Mouse (Mus musculus): ENCODE measurements around the gene Arxes1. TPM values are rescaled to one million over a fixed set of nuclear protein-coding genes. Genes with fewer than 3 reads are reported as not detected.
"Not testable (repeated sequence)": the region's sequence is repeated elsewhere in the genome, so short reads cannot be mapped to it uniquely, and the experiment has no call there.

Arxes1 gene
- polyA plus RNA-seq, 1 experiment: 0.29 TPM

DNA sequence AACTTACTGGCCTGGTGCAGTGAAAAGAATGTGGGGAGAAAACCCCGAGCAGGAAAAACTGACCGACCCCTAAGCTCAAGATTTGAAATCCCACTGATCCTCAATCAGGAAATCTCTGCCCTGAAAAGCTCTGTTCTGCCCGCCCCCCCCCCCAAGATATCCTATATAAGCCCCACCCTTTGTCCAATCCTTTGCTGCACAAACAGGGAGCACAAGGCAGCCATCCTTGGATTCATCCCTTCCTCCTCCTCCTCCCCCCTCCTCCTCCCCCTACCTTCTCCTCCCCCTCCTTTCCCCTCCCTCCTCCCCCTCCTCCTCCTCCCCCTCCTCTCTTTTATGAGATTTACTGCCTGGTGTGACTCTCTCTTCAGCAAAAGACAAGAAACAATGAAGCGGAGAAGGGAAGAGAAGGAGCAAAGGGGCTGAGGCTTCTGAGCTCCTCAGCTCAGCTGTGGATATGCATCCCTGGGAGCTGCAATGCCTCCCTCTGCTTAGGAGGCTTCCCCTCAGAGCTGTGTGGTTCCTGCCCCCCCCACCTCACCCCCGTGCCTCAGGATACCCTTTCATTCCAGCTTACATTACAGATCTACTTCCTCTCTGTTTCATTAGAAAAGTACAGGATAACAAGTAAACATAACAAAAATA, 25.8 kb upstream of the Arxes1 start:
- H3K4me3 ChIP-seq (ENCODE audit: extremely low read depth, insufficient read depth, insufficient read length): no peak overlapping the region
- WGBS: 67% methylated on average over 5 of the region's 5 CpGs
- no peak overlapping the region for H3K27ac ChIP-seq (ENCODE audit: insufficient read depth, low read length)
- H3K36me3 ChIP-seq (ENCODE audit: control insufficient read depth, insufficient read depth, low read length): no peaks in the 10 kb centered on the region
- H3K27me3 ChIP-seq (ENCODE audit: control insufficient read depth, insufficient read depth, low read length): no peaks in the 10 kb centered on the region
- no peaks in the 10 kb centered on the region for H3K4me1 ChIP-seq (ENCODE audit: control insufficient read depth, insufficient read depth, insufficient read length)
- no peak for DNase-seq (ENCODE audit: low read depth in 1 of 2, low spot score in 2 of 2)
- TF ChIP-seq POLR2A (IDR thresholded peaks at IDR 0.05; ENCODE audit: low read depth, low read length) (no peak), CTCF (IDR thresholded peaks at IDR 0.05; ENCODE audit: extremely low read depth, insufficient read depth, insufficient read length, insufficient replicate concordance) (no peak)

DNA sequence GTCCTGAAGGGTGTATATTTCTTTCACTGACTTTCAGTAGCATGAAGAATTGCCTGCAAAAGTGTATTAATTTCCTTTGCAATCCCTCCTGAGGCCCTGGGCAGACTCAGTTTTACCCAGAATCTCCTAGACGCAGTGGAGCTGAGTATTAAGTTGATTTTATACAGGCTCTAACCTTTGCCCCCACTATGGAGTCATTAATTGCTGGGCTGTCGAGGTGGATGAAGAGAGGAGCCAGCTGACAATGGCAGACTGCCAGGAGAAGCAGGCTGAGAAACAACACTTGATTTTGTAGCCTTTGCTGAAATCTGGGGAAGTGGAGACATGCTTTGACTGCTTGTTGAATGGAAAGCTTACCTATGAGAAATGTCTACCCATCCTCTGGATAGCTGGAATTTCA, 18.8 kb upstream of the Arxes1 start:
- Histone ChIP-seq H3K27ac (ENCODE audit: insufficient read depth, low read length) (no peak overlapping the region), H3K4me3 (ENCODE audit: extremely low read depth, insufficient read depth, insufficient read length) (no peak overlapping the region), H3K27me3 (ENCODE audit: control insufficient read depth, insufficient read depth, low read length) (no peaks in the 10 kb centered on the region), H3K4me1 (ENCODE audit: control insufficient read depth, insufficient read depth, insufficient read length) (no peaks in the 10 kb centered on the region), H3K36me3 (ENCODE audit: control insufficient read depth, insufficient read depth, low read length) (no peaks in the 10 kb centered on the region)
- no peak for TF ChIP-seq POLR2A (IDR thresholded peaks at IDR 0.05; ENCODE audit: low read depth, low read length)
- no peak for TF ChIP-seq CTCF (IDR thresholded peaks at IDR 0.05; ENCODE audit: extremely low read depth, insufficient read depth, insufficient read length, insufficient replicate concordance)
- 46% methylated on average over 2 of the region's 2 CpGs for WGBS
- DNase-seq (ENCODE audit: low read depth in 1 of 2, low spot score in 2 of 2): no peak

DNA sequence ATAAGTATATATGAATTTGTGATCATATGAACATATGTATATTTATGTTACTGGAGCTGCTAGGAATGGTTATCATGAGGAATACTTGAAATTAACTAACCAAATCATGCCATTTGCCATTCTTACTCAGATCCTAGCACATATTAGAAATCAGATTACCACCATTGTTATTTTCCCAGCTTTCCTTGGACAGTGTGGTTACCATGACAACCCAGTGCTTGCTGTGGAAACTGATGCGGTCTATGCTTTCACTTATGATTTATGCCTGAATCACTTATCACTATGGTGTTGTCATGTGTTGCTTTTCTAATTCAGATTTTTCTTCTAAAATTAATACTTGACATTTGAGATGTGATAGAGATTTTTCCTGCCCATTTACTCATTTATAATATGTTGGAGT, 2.8 kb upstream of the Arxes1 start:
- Histone ChIP-seq H3K36me3 (ENCODE audit: control insufficient read depth, insufficient read depth, low read length) (no peaks in the 10 kb centered on the region), H3K4me3 (ENCODE audit: extremely low read depth, insufficient read depth, insufficient read length) (no peak overlapping the region), H3K27me3 (ENCODE audit: control insufficient read depth, insufficient read depth, low read length) (no peaks in the 10 kb centered on the region), H3K4me1 (ENCODE audit: control insufficient read depth, insufficient read depth, insufficient read length) (no peaks in the 10 kb centered on the region), H3K27ac (ENCODE audit: insufficient read depth, low read length) (no peak overlapping the region)
- no peak for DNase-seq (ENCODE audit: low read depth in 1 of 2, low spot score in 2 of 2)
- TF ChIP-seq POLR2A (IDR thresholded peaks at IDR 0.05; ENCODE audit: low read depth, low read length) (no peak), CTCF (IDR thresholded peaks at IDR 0.05; ENCODE audit: extremely low read depth, insufficient read depth, insufficient read length, insufficient replicate concordance) (no peak)
- 71% methylated on average over 1 of the region's 1 CpGs for WGBS

DNA sequence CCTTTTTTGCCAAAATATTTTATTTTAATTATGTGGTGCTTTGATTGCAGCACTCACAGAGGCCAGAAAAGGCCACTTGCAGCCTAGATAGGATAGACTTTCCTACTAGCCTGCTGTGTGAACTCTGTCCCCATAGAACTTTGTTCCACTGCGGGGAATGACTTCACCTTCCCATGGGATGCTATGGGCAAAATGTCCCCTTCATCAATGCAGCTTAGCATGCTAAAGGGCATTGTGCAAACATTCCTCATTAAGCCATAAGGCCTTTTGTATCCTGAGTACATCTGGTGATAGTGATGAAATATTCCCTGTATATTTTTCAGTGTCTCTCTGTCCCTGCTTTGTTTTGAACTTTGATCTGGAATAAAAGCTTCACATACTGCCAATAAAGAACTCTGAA, 10.6 kb downstream of the Arxes1 start:
- WGBS: 82% methylated on average over 1 of the region's 1 CpGs
- no peaks in the 10 kb centered on the region for H3K4me1 ChIP-seq (ENCODE audit: control insufficient read depth, insufficient read depth, insufficient read length)
- H3K27me3 ChIP-seq (ENCODE audit: control insufficient read depth, insufficient read depth, low read length): no peaks in the 10 kb centered on the region
- no peak for DNase-seq (ENCODE audit: low read depth in 1 of 2, low spot score in 2 of 2)
- no peaks in the 10 kb centered on the region for H3K36me3 ChIP-seq (ENCODE audit: control insufficient read depth, insufficient read depth, low read length)
- TF ChIP-seq CTCF (IDR thresholded peaks at IDR 0.05; ENCODE audit: extremely low read depth, insufficient read depth, insufficient read length, insufficient replicate concordance): no peak
- TF ChIP-seq POLR2A (IDR thresholded peaks at IDR 0.05; ENCODE audit: low read depth, low read length): no peak
- no peak overlapping the region for H3K4me3 ChIP-seq (ENCODE audit: extremely low read depth, insufficient read depth, insufficient read length)
- no peak overlapping the region for H3K27ac ChIP-seq (ENCODE audit: insufficient read depth, low read length)

DNA sequence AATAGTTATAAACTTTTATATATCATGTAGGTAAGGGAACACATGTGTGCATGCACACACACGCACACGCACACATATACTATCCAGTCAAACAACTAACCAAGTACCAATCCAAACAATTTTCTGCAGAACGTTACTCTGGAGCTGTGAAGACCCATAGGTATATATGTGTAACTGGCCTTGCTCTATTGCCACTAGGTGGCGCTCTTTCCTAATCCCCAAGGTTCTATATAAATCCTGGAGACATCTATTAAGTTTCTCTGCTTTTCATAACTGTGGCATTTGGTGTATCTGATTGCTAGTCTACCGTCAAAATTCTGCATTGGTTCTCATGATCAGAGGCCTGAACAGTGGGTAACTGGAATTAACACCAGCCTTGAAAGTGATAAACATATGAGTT, 14.4 kb downstream of the Arxes1 start:
- no peaks in the 10 kb centered on the region for H3K4me1 ChIP-seq (ENCODE audit: control insufficient read depth, insufficient read depth, insufficient read length)
- 24% methylated on average over 5 of the region's 5 CpGs for WGBS
- H3K36me3 ChIP-seq (ENCODE audit: control insufficient read depth, insufficient read depth, low read length): no peaks in the 10 kb centered on the region
- H3K27me3 ChIP-seq (ENCODE audit: control insufficient read depth, insufficient read depth, low read length): no peaks in the 10 kb centered on the region
- TF ChIP-seq POLR2A (IDR thresholded peaks at IDR 0.05; ENCODE audit: low read depth, low read length) (no peak), CTCF (IDR thresholded peaks at IDR 0.05; ENCODE audit: extremely low read depth, insufficient read depth, insufficient read length, insufficient replicate concordance) (no peak)
- no peak overlapping the region for H3K27ac ChIP-seq (ENCODE audit: insufficient read depth, low read length)
- no peak overlapping the region for H3K4me3 ChIP-seq (ENCODE audit: extremely low read depth, insufficient read depth, insufficient read length)
- DNase-seq (ENCODE audit: low read depth in 1 of 2, low spot score in 2 of 2): peak; percentile 4

DNA sequence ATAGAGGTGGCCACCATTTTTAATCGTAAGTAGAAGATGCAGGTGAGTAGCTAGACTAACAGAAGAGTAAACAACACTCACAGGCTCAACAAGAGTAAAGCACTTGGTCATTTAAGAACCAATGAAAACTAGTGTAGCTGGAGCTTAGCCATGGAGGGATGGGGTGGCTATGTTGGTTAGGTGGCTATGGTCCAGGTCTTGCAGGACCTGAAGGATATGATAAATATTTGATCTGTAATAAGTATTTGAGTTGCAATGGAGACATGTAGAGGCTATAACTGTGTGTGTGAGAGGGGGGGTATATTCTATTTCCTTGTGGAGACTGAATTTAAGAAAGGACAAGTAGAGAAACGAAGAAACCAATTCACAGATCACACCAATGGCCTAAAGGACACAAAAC, 18.1 kb downstream of the Arxes1 start:
- Histone ChIP-seq H3K27ac (ENCODE audit: insufficient read depth, low read length) (no peak overlapping the region), H3K4me1 (ENCODE audit: control insufficient read depth, insufficient read depth, insufficient read length) (no peaks in the 10 kb centered on the region), H3K36me3 (ENCODE audit: control insufficient read depth, insufficient read depth, low read length) (no peaks in the 10 kb centered on the region), H3K27me3 (ENCODE audit: control insufficient read depth, insufficient read depth, low read length) (no peaks in the 10 kb centered on the region), H3K4me3 (ENCODE audit: extremely low read depth, insufficient read depth, insufficient read length) (no peak overlapping the region)
- no peak for DNase-seq (ENCODE audit: low read depth in 1 of 2, low spot score in 2 of 2)
- TF ChIP-seq CTCF (IDR thresholded peaks at IDR 0.05; ENCODE audit: extremely low read depth, insufficient read depth, insufficient read length, insufficient replicate concordance): no peak
- no peak for TF ChIP-seq POLR2A (IDR thresholded peaks at IDR 0.05; ENCODE audit: low read depth, low read length)
- WGBS: 72% methylated on average over 2 of the region's 2 CpGs

DNA sequence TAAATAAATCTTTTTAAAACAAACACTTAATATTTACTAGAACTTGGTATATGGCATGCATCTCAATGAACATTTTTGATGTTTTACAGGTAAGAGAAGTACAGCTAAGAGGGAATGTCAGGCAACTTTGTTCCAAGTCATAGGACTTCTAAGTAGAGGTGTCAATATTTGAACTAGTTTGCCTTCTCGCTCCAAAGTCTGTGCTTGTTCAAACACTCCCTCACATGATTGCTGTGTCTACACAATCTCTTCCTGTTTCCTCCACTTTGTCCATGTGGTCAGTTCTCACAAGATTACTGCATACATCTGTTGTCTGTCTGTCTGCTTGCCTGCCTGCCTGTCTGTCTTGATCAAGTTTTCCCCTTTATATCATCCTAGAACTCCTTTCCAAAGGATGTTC, 27.5 kb downstream of the Arxes1 start:
- no peaks in the 10 kb centered on the region for H3K4me1 ChIP-seq (ENCODE audit: control insufficient read depth, insufficient read depth, insufficient read length)
- no peak overlapping the region for H3K4me3 ChIP-seq (ENCODE audit: extremely low read depth, insufficient read depth, insufficient read length)
- 70% methylated on average over 1 of the region's 1 CpGs for WGBS
- no peak overlapping the region for H3K27ac ChIP-seq (ENCODE audit: insufficient read depth, low read length)
- DNase-seq (ENCODE audit: low read depth in 1 of 2, low spot score in 2 of 2): no peak
- no peaks in the 10 kb centered on the region for H3K36me3 ChIP-seq (ENCODE audit: control insufficient read depth, insufficient read depth, low read length)
- no peaks in the 10 kb centered on the region for H3K27me3 ChIP-seq (ENCODE audit: control insufficient read depth, insufficient read depth, low read length)
- TF ChIP-seq POLR2A (IDR thresholded peaks at IDR 0.05; ENCODE audit: low read depth, low read length) (no peak), CTCF (IDR thresholded peaks at IDR 0.05; ENCODE audit: extremely low read depth, insufficient read depth, insufficient read length, insufficient replicate concordance) (no peak)

DNA sequence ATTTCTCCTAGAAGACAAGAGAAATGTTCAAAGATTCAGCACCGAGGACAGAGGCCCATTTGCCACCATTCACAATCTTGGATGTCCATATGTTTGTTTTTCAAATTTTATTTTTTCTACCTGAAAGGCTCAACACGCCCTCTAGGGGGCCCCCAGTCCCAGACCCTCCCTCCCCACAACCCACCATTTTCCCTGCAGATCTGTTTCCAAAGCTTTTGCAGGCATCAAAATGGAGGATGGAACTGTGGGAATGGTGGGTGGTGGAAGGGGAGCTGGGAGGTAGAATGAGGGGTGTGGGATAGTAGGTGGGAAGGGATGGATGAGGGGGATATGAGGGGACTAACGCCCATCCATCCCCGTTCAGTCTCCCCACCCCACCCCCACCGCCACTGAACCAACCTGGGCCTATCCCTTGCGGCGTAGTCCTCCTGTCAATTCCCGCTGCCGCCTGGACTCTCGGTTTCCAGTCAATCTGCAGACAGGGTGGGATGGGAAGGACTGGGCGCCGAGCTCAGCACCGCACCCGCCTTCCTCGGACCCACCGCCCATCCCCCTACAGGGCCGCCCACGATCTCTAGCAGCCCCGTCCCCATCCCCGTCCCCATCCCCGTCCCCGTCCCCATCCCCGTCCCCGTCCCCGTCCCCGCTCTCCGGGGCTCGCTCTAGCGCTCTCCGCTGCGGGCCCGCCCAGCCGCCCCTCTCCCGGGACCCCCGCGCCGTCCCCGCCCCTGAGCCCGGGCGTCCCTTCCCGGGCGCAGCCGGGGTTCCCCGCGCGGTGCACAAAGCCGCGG, 34.2 kb downstream of the Arxes1 start:
- not testable (repeated sequence) for H3K36me3 ChIP-seq (ENCODE audit: control insufficient read depth, insufficient read depth, low read length); H3K4me3 ChIP-seq (ENCODE audit: extremely low read depth, insufficient read depth, insufficient read length); H3K4me1 ChIP-seq (ENCODE audit: control insufficient read depth, insufficient read depth, insufficient read length); H3K27ac ChIP-seq (ENCODE audit: insufficient read depth, low read length); DNase-seq (ENCODE audit: low read depth in 1 of 2, low spot score in 2 of 2); H3K27me3 ChIP-seq (ENCODE audit: control insufficient read depth, insufficient read depth, low read length)
- WGBS: 31% methylated on average over 22 of the region's 48 CpGs

DNA sequence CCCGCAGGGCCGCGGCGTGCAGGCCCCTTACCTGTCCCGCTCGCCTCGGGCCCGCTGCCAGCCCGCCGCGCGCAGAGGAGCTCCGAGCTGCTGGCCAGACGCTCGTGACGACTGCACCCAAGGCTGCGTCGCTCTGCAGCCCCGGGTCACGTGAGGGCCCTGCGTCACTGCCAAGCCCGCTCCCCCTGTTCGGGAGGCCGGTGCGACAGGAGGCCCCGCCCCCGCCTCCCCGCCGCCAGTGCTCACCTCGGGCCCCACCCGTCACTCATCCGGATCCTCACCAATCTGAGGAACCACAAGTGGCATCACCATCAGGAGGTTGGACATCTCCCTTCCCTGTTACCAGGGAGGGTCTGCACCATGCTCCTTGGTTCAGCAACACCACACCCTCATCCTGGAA, 34.9 kb downstream of the Arxes1 start, which contains the start of gene Bex2:
Gene Bex2, minus strand, starts transcription at position 217 of the 400 bp plus-strand sequence.
- WGBS: no CpG with 5 or more reads among the region's 32 CpGs
- not testable (repeated sequence) for H3K36me3 ChIP-seq (ENCODE audit: control insufficient read depth, insufficient read depth, low read length); H3K4me1 ChIP-seq (ENCODE audit: control insufficient read depth, insufficient read depth, insufficient read length); DNase-seq (ENCODE audit: low read depth in 1 of 2, low spot score in 2 of 2); H3K27ac ChIP-seq (ENCODE audit: insufficient read depth, low read length); H3K27me3 ChIP-seq (ENCODE audit: control insufficient read depth, insufficient read depth, low read length); H3K4me3 ChIP-seq (ENCODE audit: extremely low read depth, insufficient read depth, insufficient read length)

All from spleen, adult 2 months (tissue).